Mouse (Mus musculus): ENCODE results near the gene Taf8. TPM values are rescaled to one million over a fixed set of nuclear protein-coding genes. Genes with fewer than 3 reads are reported as not detected.
A peak's percentile ranks its signal among the peaks of the same experiment; 100 is the strongest.

Taf8 gene
- total RNA-seq, 1 experiment from 2014 or later: 22.9 TPM

DNA sequence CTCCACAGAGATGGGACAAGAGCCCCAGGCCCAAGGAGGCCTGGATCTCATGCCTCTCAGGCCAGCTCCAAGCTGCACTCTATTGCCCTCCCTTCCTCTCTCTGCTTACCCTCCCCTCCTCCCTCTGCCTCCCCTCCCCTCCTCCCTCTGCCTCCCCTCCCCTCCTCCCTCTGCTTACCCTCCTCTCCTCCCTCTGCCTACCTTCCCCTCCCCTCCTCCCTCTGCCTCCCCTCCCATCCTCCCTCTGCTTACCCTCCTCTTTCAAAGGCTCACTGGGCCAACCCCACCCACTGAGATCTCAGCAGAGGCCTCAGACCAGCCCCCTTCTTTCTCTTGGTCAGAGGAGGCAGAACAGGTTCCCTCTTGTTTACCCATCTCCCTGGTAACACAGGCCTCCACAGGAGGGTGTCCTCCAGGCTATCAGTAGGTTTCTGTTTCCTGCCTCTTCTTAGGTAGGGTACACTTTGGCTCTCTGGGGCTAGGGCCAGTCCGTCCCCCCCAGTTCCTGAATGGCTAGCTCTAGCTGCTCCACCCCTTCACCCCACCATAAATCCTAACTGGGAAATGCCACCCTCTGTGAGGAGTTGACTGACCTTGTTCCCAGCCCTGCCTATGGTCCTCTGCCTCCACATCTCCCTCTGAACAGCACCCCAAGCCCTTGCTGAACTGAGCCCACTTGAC lies 17.7 kb downstream of the Taf8 start:
- peak; percentile 41 for DNase-seq

DNA sequence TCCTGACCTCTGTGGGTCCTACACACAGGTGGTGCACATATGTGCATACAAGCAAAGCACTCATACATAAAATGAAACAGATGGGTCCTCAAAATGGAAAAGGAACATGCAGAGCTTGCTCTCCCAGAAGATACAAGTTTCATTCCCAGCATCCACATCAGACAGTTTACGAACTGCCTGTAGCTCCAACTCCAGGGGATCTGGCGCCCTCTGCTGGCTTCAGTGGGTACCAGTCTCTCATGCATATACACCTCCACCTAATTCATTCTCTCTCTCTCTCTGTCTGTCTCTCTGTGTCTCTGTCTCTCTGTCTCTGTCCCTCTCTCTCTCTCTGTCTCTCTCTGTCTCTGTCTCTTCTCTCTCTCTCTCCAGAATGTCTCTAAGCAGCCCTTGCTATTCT lies 19.7 kb downstream of the Taf8 start:
- DNase-seq: peak; percentile 87

DNA sequence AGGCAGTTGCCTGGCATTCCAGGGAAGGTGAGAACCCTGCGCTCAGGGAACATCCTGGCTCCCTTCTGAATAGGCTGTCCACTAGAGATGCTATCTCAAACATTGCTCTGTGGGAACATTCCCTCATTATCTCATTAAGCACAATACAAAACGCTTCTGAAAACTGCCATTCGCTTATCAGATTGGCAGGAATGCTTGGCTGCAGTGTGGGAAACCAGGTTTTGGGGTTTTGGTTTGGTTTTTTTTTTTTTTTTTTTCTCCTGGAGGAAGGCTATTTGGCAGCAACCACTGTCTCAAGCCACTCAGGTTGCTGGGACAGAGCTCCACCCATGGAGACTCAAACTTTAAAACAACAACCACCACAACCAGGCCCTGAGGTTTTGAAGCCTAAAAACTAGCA lies 22.2 kb downstream of the Taf8 start:
- no peak for DNase-seq

DNA sequence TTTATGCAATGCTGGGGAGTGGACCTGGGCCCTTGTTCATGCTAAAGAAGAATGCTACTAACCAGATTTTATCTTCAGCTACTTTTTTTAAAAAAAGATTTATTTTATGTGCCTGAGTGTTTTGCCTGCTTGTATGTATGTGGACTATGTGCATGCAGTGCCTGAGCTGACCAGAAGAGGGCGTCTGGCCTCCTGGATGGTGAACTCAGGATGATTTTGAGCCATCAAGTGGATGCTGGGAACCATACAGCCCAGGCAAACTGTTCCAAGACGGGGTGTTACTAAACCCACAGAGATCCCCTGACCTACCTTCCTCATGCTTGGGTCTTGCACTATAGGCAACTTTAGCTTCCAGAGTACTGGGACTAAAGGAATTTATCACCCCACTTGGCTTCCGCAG lies 26.4 kb downstream of the Taf8 start:
- DNase-seq: peak; percentile 34

DNA sequence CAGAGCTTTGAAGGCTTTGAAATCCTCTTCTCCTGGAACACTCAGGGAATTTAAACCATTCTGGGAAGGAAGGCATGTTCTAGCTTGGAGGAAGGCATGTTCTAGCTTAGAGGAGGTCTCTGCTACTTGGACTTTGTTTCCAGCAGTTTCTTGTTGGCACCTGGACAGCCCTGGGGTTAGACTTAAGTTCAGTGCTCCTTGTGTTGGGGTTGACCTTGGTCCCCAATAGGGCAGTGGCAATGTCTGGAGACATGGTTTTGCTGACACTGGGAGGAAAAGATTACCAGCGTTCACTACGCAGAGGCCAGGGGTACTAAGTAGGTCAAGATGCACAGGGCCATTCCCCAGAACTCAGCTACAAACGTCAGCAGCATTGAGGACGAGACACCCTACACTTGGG lies 26.9 kb downstream of the Taf8 start:
- no peak for DNase-seq

DNA sequence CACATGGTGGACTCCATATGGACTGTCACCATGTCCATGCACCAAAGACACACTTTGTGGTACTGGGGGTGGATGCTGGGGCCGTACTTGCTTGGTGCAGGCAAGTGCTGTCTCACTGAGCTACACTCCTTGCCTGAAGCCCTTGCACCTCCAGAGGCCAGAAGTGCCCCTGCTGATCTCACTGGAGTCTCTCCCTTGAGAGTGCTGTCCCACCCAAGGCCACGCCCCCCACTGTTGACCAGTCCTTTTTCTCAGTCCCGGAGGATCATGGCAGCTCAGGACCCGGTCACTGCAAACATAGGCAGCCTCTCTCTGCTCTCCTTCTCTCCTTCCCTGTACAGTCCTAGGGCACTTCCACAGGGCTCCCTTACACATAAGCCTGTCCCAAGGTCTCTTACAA lies 27.8 kb downstream of the Taf8 start:
- DNase-seq: no peak

DNA sequence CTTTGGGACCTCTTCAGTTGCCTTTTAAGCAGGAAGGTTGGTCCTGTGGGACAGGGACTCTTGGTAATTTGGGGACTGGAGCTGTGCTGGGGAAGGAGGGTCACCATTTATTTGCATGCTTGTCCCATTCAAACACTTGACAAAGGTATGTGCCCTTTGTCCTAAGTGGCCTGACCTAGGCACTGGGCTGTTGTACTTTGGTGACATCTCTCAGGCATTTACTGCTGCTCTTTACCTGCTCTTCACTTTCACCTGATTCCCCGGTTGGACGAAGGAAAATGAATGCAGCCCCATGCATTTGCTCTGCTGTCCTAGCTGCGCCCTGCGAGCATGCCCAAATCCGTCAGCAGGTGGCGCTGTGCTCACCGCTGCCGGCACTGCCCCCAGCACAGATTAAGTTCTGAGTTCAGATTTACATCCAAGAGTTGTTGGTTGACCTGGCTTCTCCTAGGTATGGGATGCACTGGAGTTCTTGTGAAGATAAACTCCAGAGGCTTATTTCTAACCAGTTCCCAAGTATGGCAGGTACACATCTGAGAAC lies 28.6 kb downstream of the Taf8 start:
- peak; percentile 76 for DNase-seq

DNA sequence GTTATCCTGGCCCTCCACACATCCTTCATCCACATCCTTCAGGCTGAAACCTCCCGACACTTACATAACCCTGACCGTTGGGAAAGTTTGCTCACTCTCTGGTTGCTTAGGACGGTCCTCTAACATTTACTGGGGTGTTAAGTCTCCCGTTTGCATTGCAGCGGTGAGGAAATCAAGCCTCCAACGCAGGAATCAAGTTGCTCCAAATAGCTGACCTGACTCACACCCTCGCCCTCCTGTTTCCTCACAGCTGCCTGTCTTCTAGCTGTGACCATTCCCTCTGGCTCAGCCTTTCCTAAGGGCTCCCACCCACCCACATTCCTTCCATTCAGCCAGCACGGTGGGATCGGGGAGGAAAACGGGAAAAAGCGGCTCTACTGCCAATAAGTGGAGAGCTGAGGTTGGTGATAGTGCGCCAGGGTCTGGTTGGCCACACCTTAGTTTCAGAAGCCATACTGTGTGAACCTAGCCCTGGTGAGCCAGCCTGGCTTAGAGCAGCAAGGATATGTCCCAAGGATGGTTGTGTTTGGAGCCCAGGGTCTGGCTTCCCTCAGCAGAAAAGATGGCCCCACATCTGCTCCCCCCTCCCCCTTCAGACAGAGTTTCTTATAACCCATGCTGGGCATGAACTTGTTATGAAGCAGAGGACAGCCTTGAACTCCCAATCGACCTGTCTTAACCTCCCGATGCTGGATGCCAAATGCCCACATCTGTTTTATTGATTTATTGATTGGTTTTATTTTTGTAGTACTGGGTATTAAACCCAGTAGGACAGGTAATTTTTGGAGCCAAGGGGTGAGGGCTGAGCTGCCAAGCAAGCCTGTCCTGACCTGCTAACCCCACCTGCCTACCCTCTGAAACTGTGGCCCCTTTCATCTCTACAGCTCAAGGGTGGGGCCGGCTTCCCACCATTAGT lies 29.4 kb downstream of the Taf8 start:
- DNase-seq: no peak

DNA sequence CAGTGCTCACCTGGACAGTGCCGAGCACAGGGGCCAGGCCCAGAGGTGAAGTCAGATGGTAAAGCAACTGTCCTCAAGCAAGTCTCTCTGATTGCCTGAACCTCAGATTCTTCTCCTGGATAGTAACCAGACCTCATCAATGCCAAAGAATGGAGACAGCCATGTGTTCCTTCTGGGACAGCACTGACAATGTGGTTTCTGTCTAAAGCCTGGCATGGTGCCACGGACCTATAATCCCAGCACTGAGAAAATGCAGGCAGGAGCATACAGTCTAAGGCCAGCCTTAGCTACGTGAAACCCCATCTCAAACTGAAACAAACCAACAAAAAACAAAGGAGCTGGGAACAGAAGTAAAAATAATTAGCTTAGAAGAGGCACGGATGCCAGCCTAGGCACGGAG lies 31.4 kb downstream of the Taf8 start:
- no peak for DNase-seq

DNA sequence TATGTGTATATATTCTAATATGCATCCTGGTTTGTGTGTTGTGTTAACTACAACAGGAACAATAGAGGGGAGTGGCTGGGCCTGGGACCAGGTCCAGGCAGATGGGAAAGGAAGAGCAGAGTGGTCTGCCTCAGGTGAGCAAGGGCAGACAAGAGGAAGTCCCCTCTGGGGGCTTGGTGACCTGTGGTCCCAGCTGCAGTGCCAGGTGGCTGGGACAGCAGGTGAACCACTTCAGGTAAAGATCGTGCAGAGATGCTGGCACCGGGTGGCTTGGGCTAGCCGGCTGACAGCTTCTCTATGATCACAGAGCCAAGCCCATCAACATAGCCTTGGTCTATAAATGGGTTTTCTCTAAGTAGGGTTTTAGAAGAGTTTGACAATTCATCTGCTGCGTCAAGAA lies 32.0 kb downstream of the Taf8 start:
- DNase-seq: no peak

DNA sequence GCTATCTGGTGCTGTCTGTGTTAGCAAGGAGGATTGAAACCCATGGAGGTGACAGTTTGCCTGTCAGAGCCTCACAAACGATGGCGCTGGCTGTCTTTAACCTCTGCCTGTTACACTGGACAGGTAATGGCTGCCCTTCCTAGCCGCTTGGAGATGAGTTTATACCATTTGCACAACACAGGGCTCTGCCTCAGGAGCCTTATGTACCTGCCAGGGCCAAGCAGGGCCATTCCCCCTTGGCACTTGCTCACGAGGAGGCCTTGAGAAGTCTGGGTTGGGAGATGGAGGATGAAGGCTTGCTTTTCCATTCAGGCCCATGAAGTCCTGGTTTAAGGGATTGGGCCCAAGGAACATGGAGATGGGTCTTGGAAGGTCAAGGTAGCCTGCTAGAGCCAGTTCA lies 32.5 kb downstream of the Taf8 start:
- DNase-seq: no peak

DNA sequence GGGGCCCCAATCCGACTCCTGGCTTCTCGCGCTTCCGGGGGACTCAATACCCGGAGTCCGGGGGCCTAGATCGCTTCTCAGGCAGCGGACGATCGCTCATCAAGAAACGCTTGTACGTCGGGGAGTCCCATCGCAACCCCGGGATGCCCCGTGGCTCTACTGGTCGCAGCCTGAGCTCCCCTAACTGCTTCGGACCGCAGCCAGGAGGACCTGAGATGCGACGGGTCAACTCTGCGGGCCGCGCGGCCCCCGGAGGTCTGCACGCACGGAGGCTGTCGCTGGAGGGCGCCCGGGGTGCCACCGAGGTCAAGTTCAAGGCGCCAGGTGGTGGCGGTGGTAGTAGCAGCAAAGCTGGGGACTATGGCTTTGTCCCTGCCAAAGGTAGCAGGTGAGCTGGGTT lies 33.6 kb downstream of the Taf8 start:
- peak; percentile 34 for DNase-seq

DNA sequence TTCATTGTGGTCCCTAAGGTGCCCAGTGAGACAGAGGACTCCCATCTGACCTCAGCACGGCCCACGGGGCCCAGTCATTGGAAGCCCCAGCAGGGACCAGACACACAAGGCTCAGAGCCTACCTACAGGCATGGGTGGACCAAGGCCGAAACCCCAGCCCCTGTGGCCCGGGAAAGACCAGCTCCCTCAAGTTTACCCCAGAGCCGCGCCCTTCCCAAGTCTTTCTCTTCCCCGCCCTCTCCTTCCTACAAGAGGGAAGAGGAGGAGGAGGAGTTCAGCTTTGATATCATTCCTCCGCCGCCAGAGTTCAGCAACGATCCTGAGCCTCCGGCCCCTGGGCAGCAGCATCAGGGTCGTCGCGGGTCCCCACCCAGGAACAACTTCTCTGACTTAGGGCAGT lies 34.0 kb downstream of the Taf8 start:
- no peak for DNase-seq

DNA sequence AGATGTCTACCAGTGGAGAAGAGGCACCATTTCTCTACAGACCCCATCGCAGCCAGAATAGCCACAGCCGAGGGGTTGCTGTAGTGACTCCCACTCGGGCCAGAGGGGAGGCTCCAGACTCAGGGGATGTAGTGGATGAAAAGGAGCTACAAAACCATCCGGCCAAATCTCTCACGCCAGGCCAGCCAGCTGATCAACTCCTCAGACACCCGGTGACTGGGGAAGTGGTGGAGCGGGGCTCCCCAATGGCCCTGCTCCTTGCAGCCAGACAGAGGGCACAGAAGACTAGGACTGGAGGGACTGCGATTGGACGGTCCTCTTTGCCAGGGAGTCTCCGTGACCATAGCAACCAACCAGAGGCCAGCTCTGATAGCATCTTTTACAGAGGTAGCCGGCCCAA lies 34.4 kb downstream of the Taf8 start:
- DNase-seq: no peak

DNA sequence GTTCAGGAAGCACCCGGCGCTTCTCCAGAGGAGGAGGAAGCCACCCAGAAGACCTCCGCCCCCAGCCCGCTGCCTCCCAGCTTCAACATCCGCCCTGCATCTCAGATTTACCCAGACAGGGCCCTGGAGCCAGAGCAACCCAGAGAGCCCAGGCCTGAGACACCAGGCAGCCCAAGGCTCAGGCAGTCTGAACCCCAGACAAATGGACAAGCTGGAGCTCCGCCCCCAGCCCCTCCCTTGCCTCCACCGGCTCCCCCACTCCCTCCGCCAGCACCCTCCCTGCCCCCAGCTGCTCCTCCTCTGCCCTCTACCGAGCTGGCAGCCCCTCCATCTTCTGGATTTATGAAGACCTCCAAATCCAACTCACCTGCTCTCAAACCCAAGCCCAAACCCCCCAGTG lies 35.8 kb downstream of the Taf8 start:
- no peak for DNase-seq

DNA sequence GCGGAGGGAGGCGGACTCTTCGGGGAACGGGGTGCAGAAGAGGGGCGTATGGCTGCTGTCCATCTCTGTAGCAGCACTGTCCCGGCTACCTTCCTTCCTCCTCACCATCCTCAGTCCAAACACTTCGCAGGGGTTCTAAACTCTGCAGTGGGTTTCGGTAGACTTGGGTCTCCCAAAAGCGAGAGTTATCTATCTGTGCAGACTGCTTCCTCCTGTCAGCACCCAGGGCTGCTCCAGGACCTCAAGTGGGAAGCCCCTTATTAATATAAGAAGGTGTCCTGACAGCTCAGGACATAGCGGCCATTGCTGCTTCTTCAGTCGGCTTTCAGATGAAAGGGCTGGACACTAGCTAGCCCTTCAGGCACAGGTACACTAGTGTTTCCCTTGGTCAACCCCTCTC lies 37.1 kb downstream of the Taf8 start:
- DNase-seq: no peak

DNA sequence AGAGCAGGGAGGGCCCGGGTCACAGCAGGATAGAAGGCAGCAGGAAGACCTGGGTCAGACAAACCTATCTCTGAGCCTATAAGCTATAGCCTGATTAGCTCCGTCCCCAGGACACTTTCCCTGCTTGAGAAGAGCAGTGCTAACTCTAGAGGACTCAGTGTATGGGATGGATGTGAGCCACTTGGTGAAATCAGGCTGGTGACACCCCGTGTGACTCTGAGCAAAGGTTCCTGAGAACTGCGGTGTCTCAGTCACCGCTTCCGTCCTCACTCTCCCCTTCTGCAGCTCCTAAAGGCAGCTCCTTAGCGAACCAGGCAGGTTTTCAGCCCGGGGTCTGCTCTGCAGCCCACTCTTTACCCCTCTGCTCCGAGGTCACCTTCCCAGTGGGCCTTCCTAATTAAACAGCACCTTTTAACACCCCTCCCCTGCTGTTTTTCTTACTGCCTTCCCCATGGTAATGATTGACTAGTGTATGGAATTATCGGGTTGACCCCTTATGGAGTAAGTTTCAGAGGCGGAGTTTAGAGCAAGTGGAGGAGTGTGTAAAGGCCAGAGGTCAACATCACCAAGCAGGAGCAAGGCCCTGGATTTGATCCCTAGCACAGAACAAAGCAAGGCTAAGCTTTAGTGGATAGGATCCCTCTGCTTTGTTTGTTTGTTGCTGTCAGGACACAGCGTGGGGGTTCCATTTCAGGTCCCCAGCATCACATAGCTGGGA lies 37.7 kb downstream of the Taf8 start:
- no peak for DNase-seq

DNA sequence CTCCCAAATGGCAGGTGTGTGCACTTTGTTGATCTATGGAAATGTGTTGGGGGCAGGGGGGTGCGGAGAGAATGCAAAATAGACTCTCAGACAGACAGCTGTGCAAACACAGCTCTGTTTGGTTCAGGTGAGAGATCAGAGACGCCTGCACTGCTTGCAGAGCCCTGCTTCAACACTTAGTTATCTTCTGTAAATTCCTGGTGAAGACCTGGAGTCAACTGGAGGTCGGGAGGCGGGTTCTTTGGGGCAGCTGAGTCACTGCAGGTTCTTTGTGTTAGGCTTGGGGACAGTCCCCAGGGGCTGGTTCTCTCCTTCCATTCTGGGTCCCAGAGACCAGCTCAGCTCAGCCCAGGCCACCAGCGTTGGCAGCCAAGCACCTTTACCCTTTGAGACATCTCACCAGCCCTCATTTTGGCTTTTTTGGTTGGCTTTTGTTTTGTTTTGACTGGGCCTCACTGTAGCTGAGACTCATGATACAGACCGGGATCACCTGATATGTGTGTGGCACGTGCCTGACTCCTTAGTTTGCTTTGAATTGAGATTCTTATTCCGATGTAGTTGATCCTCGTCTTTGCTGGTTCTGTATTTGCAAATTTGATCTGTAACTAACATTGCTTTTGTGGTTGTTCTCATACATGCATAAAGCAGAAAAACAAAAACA lies 39.2 kb downstream of the Taf8 start:
- DNase-seq: no peak

DNA sequence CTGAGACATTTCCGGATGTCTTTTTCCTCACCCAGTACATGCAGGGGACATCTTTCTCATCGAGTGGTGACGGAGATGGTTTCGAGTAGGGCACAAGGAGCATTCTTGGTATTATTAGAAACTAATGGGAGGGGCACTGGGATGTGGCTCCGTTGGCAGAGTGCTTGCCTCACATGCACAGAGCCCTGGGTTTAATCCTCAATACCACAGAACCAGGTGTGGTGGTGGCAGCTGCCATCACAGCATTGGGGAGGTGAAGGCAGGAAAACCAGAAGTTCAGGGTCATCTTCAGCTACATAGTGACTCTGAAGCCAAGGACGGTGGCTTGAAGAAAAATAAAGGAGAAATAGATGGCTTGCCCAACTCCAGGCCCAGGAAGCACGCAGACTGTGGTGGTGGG lies 39.9 kb downstream of the Taf8 start:
- DNase-seq: no peak

DNA sequence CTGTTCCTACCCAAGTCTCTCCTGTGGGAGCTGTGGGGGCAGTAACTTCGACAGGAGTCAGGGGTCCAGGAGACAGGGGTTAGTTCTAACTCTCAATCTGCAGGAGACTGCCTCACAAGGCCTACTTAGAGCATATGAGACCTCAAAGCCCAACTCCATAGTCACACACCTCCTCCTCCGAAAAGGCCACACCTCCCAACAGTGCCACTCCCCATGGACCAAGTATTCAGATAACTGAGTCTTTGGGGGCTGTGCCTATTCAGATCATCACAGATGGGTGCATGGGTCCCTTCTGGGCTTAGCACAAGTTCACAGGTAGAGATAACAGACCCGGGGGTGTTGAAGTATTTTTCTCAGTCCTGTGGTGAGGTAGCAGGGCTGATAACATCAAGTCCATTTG lies 40.4 kb downstream of the Taf8 start:
- DNase-seq: no peak

DNA sequence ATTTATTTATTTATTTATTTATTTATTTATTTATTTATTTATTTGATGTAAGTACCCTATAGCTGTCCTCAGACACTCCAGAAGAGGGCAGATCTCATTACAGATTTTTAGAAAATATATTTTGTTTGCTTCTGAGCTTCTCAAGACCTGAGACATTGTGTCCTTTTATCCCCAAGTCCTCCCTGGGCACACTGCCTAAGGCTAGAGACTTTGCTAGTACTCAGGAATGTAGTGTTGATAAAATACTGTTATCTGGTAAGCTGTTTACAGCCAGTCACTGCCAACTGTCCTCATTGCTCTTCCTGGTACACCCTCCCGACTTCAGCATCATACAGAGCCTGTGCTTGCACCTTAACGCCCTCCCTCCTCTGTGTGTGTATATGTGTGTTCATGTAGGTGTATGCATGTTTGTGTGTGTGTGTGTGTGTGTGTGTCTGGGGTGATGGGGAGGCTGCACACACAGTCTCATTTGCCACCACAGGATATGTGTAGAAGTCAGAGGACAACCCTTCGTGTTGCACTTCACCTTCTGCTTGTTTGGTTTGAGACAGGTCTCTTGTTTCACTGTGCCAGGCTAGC lies 42.7 kb downstream of the Taf8 start:
- no peak for DNase-seq

DNA sequence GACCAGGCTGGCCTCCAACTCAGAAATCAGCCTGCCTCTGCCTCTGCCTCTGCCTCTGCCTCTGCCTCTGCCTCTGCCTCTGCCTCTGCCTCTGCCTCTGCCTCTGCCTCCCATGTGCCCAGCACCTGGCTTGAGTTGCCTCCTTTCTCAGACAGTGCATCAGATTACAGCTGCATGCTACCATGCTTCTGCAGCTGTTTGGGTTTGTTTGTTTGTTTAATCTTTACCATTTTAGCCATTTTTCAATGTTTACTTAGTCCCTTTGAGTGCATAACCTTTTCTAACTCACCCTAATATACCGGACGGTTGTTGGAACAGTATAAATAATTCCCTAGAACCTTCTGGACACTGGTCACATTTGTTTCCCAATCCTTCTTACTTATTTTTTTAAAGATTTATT lies 43.2 kb downstream of the Taf8 start:
- no peak for DNase-seq
